Mouse (Mus musculus): ENCODE measurements around the gene H2-DMb2. TPM values are rescaled to one million over a fixed set of nuclear protein-coding genes. Genes with fewer than 3 reads are reported as not detected.
A peak's percentile ranks its signal among the peaks of the same experiment; 100 is the strongest.

The H2-DMb2 gene
- polyA plus RNA-seq, 1 experiment from 2014 or later = 0.98 TPM

DNA sequence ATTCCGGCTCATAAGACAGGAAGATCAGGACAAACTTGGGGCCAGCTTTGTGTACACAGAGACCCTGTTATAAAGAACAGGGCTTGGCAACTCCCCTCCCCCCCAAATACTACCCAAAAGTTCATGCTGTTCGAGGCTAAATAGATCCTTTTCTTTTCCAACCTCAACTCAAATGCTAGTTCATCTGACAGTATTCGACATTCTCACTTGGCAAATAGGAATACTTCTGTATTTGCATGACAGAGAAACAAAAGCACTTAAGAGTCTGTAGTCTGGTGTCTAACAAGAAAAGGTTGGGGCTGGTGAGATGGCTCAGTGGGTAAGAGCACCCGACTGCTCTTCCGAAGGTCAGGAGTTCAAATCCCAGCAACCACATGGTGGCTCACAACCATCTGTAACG is 34.6 kb upstream of the H2-DMb2 start:
- no peaks in the 10 kb centered on the region for H3K9me3 ChIP-seq (ENCODE audit: control insufficient read depth)
- no peaks in the 10 kb centered on the region for H3K4me1 ChIP-seq (replicated peaks; ENCODE audit: control insufficient read depth, insufficient read depth, low read length)
- H3K9ac ChIP-seq (ENCODE audit: low read depth, low read length) = no peak overlapping the region
- no peak overlapping the region for H3K27ac ChIP-seq (ENCODE audit: low read depth, low read length)
- 78% methylated on average over 5 of the region's 6 CpGs for WGBS
- no peaks in the 10 kb centered on the region for H3K27me3 ChIP-seq (replicated peaks; ENCODE audit: control insufficient read depth, insufficient read depth, low read length)
- no peak for TF ChIP-seq CTCF (IDR thresholded peaks at IDR 0.05; ENCODE audit: low read depth)
- H3K36me3 ChIP-seq (ENCODE audit: control insufficient read depth, insufficient read depth) = peaks cover 39% of the 10 kb centered on the region
- ATAC-seq = no peak
- H3K4me3 ChIP-seq (ENCODE audit: low read depth, low read length) = no peak overlapping the region
- H3K4me2 ChIP-seq (replicated peaks; ENCODE audit: low read depth) = no peak overlapping the region

DNA sequence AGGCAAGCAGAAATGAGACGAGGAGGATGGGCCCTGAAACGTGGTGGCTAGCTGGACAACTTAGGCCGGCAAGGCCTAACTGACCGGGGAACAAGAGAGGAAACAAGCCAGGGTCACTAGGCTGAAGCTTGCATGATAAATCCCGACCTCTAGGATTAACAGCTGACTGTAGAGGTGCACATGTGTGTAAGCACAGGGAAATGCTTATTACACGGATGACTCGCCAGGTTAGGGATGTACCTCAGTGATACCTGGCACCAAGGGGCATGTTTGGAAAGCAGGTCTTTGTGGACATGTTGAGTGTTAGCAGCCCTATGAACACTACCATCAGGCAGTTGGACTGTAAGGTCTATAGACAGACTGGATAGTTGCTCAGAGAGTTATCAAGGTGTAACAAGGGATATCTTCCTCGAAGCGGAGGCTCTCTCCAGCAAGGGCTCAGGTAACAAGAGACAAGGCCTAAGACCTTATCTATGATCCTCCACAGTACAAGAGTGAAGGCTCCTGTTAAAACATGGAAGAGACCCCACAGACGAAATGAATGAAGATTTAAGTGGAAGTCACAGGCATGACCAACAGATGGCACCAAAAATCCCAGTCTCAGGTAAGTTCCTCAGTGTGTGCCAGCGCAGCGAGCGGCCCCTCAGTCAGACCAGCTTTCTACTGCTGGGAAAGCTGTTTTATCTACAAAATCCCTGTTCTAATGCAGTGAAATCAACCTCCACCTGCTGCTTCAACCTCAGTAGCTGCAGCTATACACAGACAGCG is 33.9 kb upstream of the H2-DMb2 start:
- H3K36me3 ChIP-seq (ENCODE audit: control insufficient read depth, insufficient read depth) = peaks cover 46% of the 10 kb centered on the region
- no peak for ATAC-seq

DNA sequence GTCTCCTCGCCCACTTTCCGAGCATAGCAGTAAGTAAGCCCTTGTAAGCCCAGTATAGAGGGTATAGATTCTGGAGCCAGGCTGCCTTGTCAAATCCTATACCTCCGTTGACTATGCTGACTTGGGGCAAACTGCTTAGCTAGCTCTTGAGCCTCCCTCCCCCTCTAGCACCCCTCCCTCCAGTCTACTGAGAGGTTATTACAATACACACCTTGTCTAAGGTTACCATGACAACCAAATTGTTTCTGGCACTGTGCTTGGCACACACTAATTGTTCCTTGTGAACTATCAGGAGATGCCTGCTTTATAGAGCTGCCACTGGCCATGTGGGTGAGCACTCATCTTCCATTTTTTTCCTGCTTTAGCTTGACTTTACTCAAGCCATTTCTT is 33.3 kb upstream of the H2-DMb2 start:
- H3K4me2 ChIP-seq (replicated peaks; ENCODE audit: low read depth) = no peak overlapping the region
- peaks cover 52% of the 10 kb centered on the region for H3K36me3 ChIP-seq (ENCODE audit: control insufficient read depth, insufficient read depth)
- no peak overlapping the region for H3K4me3 ChIP-seq (ENCODE audit: low read depth, low read length)
- no peaks in the 10 kb centered on the region for H3K9me3 ChIP-seq (ENCODE audit: control insufficient read depth)
- ATAC-seq = peak; percentile 35; the same call in 1 of the 2 replicates
- H3K9ac ChIP-seq (ENCODE audit: low read depth, low read length) = no peak overlapping the region
- no peak overlapping the region for H3K27ac ChIP-seq (ENCODE audit: low read depth, low read length)
- H3K27me3 ChIP-seq (replicated peaks; ENCODE audit: control insufficient read depth, insufficient read depth, low read length) = no peaks in the 10 kb centered on the region
- 67% methylated on average over 3 of the region's 3 CpGs for WGBS
- H3K4me1 ChIP-seq (replicated peaks; ENCODE audit: control insufficient read depth, insufficient read depth, low read length) = no peaks in the 10 kb centered on the region
- no peak for TF ChIP-seq CTCF (IDR thresholded peaks at IDR 0.05; ENCODE audit: low read depth)

More for the DNA sequence above, 33.9 kb upstream of the H2-DMb2 start:
- Histone ChIP-seq H3K4me2 (replicated peaks; ENCODE audit: low read depth) (no peak overlapping the region), H3K9me3 (ENCODE audit: control insufficient read depth) (no peaks in the 10 kb centered on the region), H3K4me3 (ENCODE audit: low read depth, low read length) (no peak overlapping the region), H3K27ac (ENCODE audit: low read depth, low read length) (no peak overlapping the region), H3K27me3 (replicated peaks; ENCODE audit: control insufficient read depth, insufficient read depth, low read length) (no peaks in the 10 kb centered on the region), H3K4me1 (replicated peaks; ENCODE audit: control insufficient read depth, insufficient read depth, low read length) (no peaks in the 10 kb centered on the region), H3K9ac (ENCODE audit: low read depth, low read length) (no peak overlapping the region)
- TF ChIP-seq CTCF (IDR thresholded peaks at IDR 0.05; ENCODE audit: low read depth) = peak; percentile 50
- 75% methylated on average over 14 of the region's 14 CpGs for WGBS

DNA sequence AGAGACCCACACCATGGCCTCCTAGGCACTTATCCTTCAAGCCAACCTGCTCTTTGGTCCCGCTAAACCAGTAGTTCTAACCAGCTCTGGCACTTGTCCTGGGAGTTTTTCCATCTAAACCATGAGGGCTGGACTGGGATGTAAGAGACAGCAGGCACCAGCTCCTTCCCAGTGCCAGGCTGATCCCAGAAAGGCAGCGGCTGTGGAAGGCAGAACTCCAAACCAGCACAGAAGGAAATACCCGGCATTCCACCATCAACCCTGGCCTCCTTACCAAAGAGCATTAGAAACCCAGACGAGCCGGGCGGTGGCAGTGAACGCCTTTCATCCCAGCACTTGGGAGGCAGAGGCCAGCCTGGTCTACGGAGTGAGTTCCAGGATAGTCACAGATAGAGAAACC is 32.8 kb upstream of the H2-DMb2 start:
- H3K4me1 ChIP-seq (replicated peaks; ENCODE audit: control insufficient read depth, insufficient read depth, low read length) = no peaks in the 10 kb centered on the region
- TF ChIP-seq CTCF (IDR thresholded peaks at IDR 0.05; ENCODE audit: low read depth) = no peak
- no peak overlapping the region for H3K4me3 ChIP-seq (ENCODE audit: low read depth, low read length)
- ATAC-seq = no peak
- no peaks in the 10 kb centered on the region for H3K9me3 ChIP-seq (ENCODE audit: control insufficient read depth)
- H3K4me2 ChIP-seq (replicated peaks; ENCODE audit: low read depth) = no peak overlapping the region
- WGBS = 52% methylated on average over 8 of the region's 8 CpGs
- no peak overlapping the region for H3K9ac ChIP-seq (ENCODE audit: low read depth, low read length)
- no peak overlapping the region for H3K27ac ChIP-seq (ENCODE audit: low read depth, low read length)
- H3K36me3 ChIP-seq (ENCODE audit: control insufficient read depth, insufficient read depth) = peaks cover 57% of the 10 kb centered on the region
- no peaks in the 10 kb centered on the region for H3K27me3 ChIP-seq (replicated peaks; ENCODE audit: control insufficient read depth, insufficient read depth, low read length)

DNA sequence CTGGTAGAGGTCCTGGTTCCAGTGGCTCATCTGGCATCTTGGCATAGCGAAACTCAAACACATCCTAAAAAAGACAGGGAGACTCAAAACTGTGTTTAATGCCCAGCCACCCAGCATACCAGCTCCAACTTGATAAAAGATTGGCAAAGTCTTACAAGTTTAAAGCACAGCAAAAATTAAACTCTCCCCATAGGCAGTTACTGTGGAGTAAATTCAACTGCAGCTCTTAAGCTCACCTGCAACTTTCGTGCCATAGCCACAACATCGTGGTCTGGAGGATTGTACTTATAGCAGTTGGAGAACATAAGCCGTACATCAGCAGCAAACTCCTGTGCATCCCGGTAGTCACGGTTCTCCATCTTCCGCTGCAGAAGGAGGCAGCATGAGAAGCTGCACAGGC is 29.0 kb upstream of the H2-DMb2 start:
- WGBS = 86% methylated on average over 7 of the region's 7 CpGs
- TF ChIP-seq CTCF (IDR thresholded peaks at IDR 0.05; ENCODE audit: low read depth) = no peak
- ATAC-seq = no peak
- Histone ChIP-seq H3K36me3 (ENCODE audit: control insufficient read depth, insufficient read depth) (peaks cover 80% of the 10 kb centered on the region), H3K4me3 (ENCODE audit: low read depth, low read length) (no peak overlapping the region), H3K9ac (ENCODE audit: low read depth, low read length) (no peak overlapping the region), H3K4me1 (replicated peaks; ENCODE audit: control insufficient read depth, insufficient read depth, low read length) (no peaks in the 10 kb centered on the region), H3K27ac (ENCODE audit: low read depth, low read length) (no peak overlapping the region), H3K4me2 (replicated peaks; ENCODE audit: low read depth) (no peak overlapping the region), H3K27me3 (replicated peaks; ENCODE audit: control insufficient read depth, insufficient read depth, low read length) (no peaks in the 10 kb centered on the region), H3K9me3 (ENCODE audit: control insufficient read depth) (no peaks in the 10 kb centered on the region)

DNA sequence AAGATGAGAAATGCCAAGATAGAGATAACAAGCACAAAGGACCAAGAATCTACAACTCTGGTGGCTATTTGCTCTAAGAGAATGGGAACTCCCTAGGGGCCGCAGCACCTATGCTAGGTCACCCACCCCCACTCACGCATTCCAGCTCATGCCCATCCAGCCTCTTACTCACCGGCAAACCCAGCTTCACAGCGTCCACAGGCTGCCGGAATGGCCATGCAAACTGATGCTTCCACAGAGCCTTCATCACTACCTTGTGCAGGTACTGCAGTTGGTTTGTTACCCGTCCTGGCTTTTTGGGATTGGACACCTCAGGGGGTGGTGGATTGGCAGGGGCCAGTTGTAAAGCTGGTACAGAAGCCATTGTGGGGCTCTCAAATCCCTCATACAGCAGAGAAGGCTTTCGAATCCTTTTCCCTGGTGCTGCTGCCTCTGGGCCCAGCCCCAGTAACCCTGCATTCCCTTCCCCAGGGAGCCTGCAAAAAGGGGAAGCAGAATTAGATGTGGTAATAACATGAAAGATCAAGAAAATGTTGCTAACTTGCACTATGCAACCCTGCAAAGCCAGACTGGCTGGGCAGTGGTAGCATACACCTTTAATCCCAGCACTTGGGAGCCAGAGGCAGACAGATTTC is 26.3 kb upstream of the H2-DMb2 start:
- no peak overlapping the region for H3K27ac ChIP-seq (ENCODE audit: low read depth, low read length)

More for the DNA sequence above, 26.3 kb upstream of the H2-DMb2 start:
- H3K4me1 ChIP-seq (replicated peaks; ENCODE audit: control insufficient read depth, insufficient read depth, low read length) = no peaks in the 10 kb centered on the region
- no peak for TF ChIP-seq CTCF (IDR thresholded peaks at IDR 0.05; ENCODE audit: low read depth)
- H3K36me3 ChIP-seq (ENCODE audit: control insufficient read depth, insufficient read depth) = peaks cover 60% of the 10 kb centered on the region
- 8% methylated on average over 7 of the region's 7 CpGs for WGBS
- no peaks in the 10 kb centered on the region for H3K27me3 ChIP-seq (replicated peaks; ENCODE audit: control insufficient read depth, insufficient read depth, low read length)
- H3K4me2 ChIP-seq (replicated peaks; ENCODE audit: low read depth) = peak overlapping the region; percentile 80
- peak overlapping the region; percentile 38 for H3K9ac ChIP-seq (ENCODE audit: low read depth, low read length)
- no peak for ATAC-seq
- no peaks in the 10 kb centered on the region for H3K9me3 ChIP-seq (ENCODE audit: control insufficient read depth)
- H3K4me3 ChIP-seq (ENCODE audit: low read depth, low read length) = peak overlapping the region; percentile 98

All from intestine, postnatal 0 days (tissue).